Mouse (Mus musculus) MEL (cell line): ENCODE measurements around the gene Frat1. TPM values are rescaled to one million over a fixed set of nuclear protein-coding genes. Genes with fewer than 3 reads are reported as not detected.

Experiments
- DNase-seq: peaks from one replicate; pipeline ENCODE4 v3.0.0; 2011; ENCODE audit warnings: low read depth, low spot score
- H3K27ac ChIP-seq: 2 replicates; pipeline ENCODE4 v1.5.1; 2012; ENCODE audit warnings: low read depth, mild to moderate bottlenecking, control low read depth, low read length, moderate library complexity; ENCODE audit not compliant: control insufficient read depth
- H3K27me3 ChIP-seq, 2 experiments: fragments of 150-350 bp in 1 of 2; sonication (generic) in 1 of 2; 2 replicates each; pipeline ENCODE4 v1.6.1; 2012; ENCODE audit warnings: low read length in 2 of 2, mild to moderate bottlenecking in 2 of 2, improper control_type of control experiment in 1 of 2, moderate library complexity in 1 of 2; ENCODE audit not compliant: insufficient read depth in 2 of 2, control insufficient read depth in 1 of 2
- H3K36me3 ChIP-seq, 2 experiments: 2 replicates each; pipeline ENCODE4 v1.6.1; 2012 to 2014; ENCODE audit warnings: low read length in 2 of 2, improper control_type of control experiment in 1 of 2, inconsistent platforms in 1 of 2, mild to moderate bottlenecking in 1 of 2; ENCODE audit not compliant: insufficient read depth in 2 of 2, control insufficient read depth in 1 of 2
- H3K4me1 ChIP-seq, 2 experiments: fragments of 150-350 bp in 1 of 2; sonication (generic) in 1 of 2; 2 replicates each; pipeline ENCODE4 v1.6.1; 2012; ENCODE audit warnings: low read length in 2 of 2, improper control_type of control experiment in 1 of 2, mild to moderate bottlenecking in 1 of 2; ENCODE audit not compliant: insufficient read depth in 2 of 2, control insufficient read depth in 1 of 2
- H3K4me3 ChIP-seq, 2 experiments: fragments of 150-350 bp in 1 of 2; sonication (generic) in 1 of 2; 2 replicates each; pipeline ENCODE4 v1.5.1; 2012; ENCODE audit warnings: low read depth in 2 of 2, low read length in 2 of 2, mild to moderate bottlenecking in 2 of 2, moderate library complexity in 2 of 2, control low read depth in 1 of 2, improper control_type of control experiment in 1 of 2; ENCODE audit not compliant: control insufficient read depth in 1 of 2, insufficient read depth in 1 of 2
- H3K79me2 ChIP-seq: 2 replicates; pipeline ENCODE4 v1.6.1; 2012; ENCODE audit warnings: mild to moderate bottlenecking, low read length, moderate library complexity; ENCODE audit not compliant: control insufficient read depth, poor library complexity, insufficient read depth
- H3K9ac ChIP-seq: 2 replicates; pipeline ENCODE4 v1.6.1; 2012; ENCODE audit warnings: low read depth, mild to moderate bottlenecking, control low read depth, low read length, moderate library complexity; ENCODE audit not compliant: control insufficient read depth, poor library complexity, severe bottlenecking
- H3K9me3 ChIP-seq: fragments of 150-350 bp; sonication (generic); replicated peaks from 2 replicates; pipeline ENCODE4 v1.6.1; 2012; ENCODE audit warnings: mild to moderate bottlenecking, low read length, improper control_type of control experiment, moderate library complexity; ENCODE audit not compliant: insufficient read depth
- CHD1 ChIP-seq: IDR thresholded peaks from 2 replicates; pipeline ENCODE4 v1.6.1; 2012; ENCODE audit warnings: low read depth, mild to moderate bottlenecking, inconsistent platforms, low read length, improper control_type of control experiment
- CHD2 ChIP-seq: IDR thresholded peaks from 2 replicates; pipeline ENCODE4 v1.6.1; 2011; ENCODE audit warnings: low read length, improper control_type of control experiment
- EP300 ChIP-seq, 2 experiments: IDR thresholded peaks; 2 replicates each; pipeline ENCODE4 v1.6.1; 2011; ENCODE audit warnings: improper control_type of control experiment in 2 of 2, low read length in 2 of 2, low read depth in 1 of 2, mild to moderate bottlenecking in 1 of 2
- JUND ChIP-seq: IDR thresholded peaks from 2 replicates; pipeline ENCODE4 v1.6.1; 2011; ENCODE audit warnings: low read depth, mild to moderate bottlenecking, improper control_type of control experiment, low read length
- KAT2A ChIP-seq: conservative IDR thresholded peaks from 2 replicates; pipeline ENCODE4 v1.6.1; 2012; ENCODE audit warnings: low read depth, low read length, improper control_type of control experiment, inconsistent platforms
- MAFK ChIP-seq: IDR thresholded peaks from 2 replicates; pipeline ENCODE4 v1.6.1; 2011; ENCODE audit warnings: low read depth, mild to moderate bottlenecking, low read length, improper control_type of control experiment, borderline replicate concordance
- MAX ChIP-seq: IDR thresholded peaks from 2 replicates; pipeline ENCODE4 v1.6.1; 2011; ENCODE audit warnings: low read length, improper control_type of control experiment
- MAZ ChIP-seq: IDR thresholded peaks from 2 replicates; pipeline ENCODE4 v1.6.1; 2012; ENCODE audit warnings: low read depth, mild to moderate bottlenecking, inconsistent platforms, low read length, improper control_type of control experiment
- MXI1 ChIP-seq: IDR thresholded peaks from 2 replicates; pipeline ENCODE4 v1.6.1; 2011; ENCODE audit warnings: mild to moderate bottlenecking, low read depth, low read length, improper control_type of control experiment
- MYC ChIP-seq: IDR thresholded peaks from 2 replicates; pipeline ENCODE4 v1.6.1; 2011; ENCODE audit warnings: low read depth, mild to moderate bottlenecking, low read length, improper control_type of control experiment, moderate library complexity
- NELFE ChIP-seq: IDR thresholded peaks from 2 replicates; pipeline ENCODE4 v1.6.1; 2011; ENCODE audit warnings: low read depth, low read length, improper control_type of control experiment
- NRF1 ChIP-seq: IDR thresholded peaks from 2 replicates; pipeline ENCODE4 v1.6.1; 2014; ENCODE audit warnings: low read depth, mild to moderate bottlenecking, inconsistent platforms, low read length, improper control_type of control experiment, moderate library complexity; ENCODE audit not compliant: poor library complexity, insufficient read depth, severe bottlenecking
- POLR2AphosphoS2 ChIP-seq: IDR thresholded peaks from 2 replicates; pipeline ENCODE4 v1.6.1; 2011; ENCODE audit warnings: low read length, improper control_type of control experiment
- POLR2AphosphoS5 ChIP-seq: IDR thresholded peaks from 2 replicates; pipeline ENCODE4 v1.6.1; 2012; ENCODE audit warnings: low read depth, borderline replicate concordance, mild to moderate bottlenecking, inconsistent platforms, low read length, moderate library complexity, mixed read lengths
- RAD21 ChIP-seq: IDR thresholded peaks from 2 replicates; pipeline ENCODE4 v1.6.1; 2011; ENCODE audit warnings: mild to moderate bottlenecking, low read depth, low read length, improper control_type of control experiment
- SIN3A ChIP-seq: IDR thresholded peaks from 2 replicates; pipeline ENCODE4 v1.6.1; 2012; ENCODE audit warnings: low read length, improper control_type of control experiment, inconsistent platforms
- TAL1 ChIP-seq: IDR thresholded peaks from 2 replicates; pipeline ENCODE4 v1.6.1; 2012; ENCODE audit warnings: mild to moderate bottlenecking, inconsistent platforms, low read length, moderate library complexity, mixed read lengths
- TBP ChIP-seq: IDR thresholded peaks from 2 replicates; pipeline ENCODE4 v1.8.0; 2011; ENCODE audit warnings: low read depth, low read length, improper control_type of control experiment
- TCF12 ChIP-seq: IDR thresholded peaks from 2 replicates; pipeline ENCODE4 v1.6.1; 2014; ENCODE audit warnings: low read depth, mild to moderate bottlenecking, inconsistent platforms, low read length, improper control_type of control experiment, moderate library complexity
- UBTF ChIP-seq: IDR thresholded peaks from 2 replicates; pipeline ENCODE4 v1.6.1; 2012; ENCODE audit warnings: low read depth, mild to moderate bottlenecking, inconsistent platforms, low read length, improper control_type of control experiment, moderate library complexity, borderline replicate concordance; ENCODE audit not compliant: insufficient read depth
- USF1 ChIP-seq: IDR thresholded peaks from 2 replicates; pipeline ENCODE4 v1.6.1; 2014; ENCODE audit warnings: low read depth, mild to moderate bottlenecking, inconsistent platforms, low read length, improper control_type of control experiment, moderate library complexity
- USF2 ChIP-seq, 2 experiments: IDR thresholded peaks; 2 replicates each; pipeline ENCODE4 v1.6.1; 2011 to 2012; ENCODE audit warnings: improper control_type of control experiment in 2 of 2, low read length in 2 of 2, borderline replicate concordance in 1 of 2, inconsistent platforms in 1 of 2, low read depth in 1 of 2, mild to moderate bottlenecking in 1 of 2; ENCODE audit not compliant: insufficient read depth in 1 of 2
- ZMIZ1 ChIP-seq: IDR thresholded peaks from 2 replicates; pipeline ENCODE4 v1.6.1; 2012; ENCODE audit warnings: low read depth, mild to moderate bottlenecking, inconsistent platforms, low read length, improper control_type of control experiment, moderate library complexity
- polyA plus RNA-seq, 2 experiments: library from polyadenylated mRNA; stranded (reverse) in 1 of 2; unstranded in 1 of 2; fragments of >175 nt in 1 of 2; fragments of >200 nt in 1 of 2; gene quantifications; 2 replicates each; pipeline versions ENCODE4 v1.2.1 to v1.2.4; 2012; ENCODE audit warnings: low replicate concordance in 2 of 2, low read depth in 1 of 2; ENCODE audit not compliant: insufficient read length in 2 of 2, insufficient read depth in 1 of 2, missing spikeins in 1 of 2
- total RNA-seq: library from RNA; depleted of rRNA; stranded (reverse); fragments of 300-350 nt; gene quantifications from 2 replicates; pipeline ENCODE4 v1.2.3, GENCODE M21; 2012

The Frat1 gene
- total and polyA plus RNA-seq, 3 experiments: 31.5 to 36.0 TPM; not detected in 1

- H3K4me1 ChIP-seq: peaks cover 7 to 22% of the 10 kb centered on the region in 2 experiments
- no peak for TF ChIP-seq NRF1
- no peak for TF ChIP-seq NELFE
- no peak for TF ChIP-seq KAT2A
- no peak for TF ChIP-seq MAZ
- no peak for TF ChIP-seq TAL1
- TF ChIP-seq MAX: no peak
- TF ChIP-seq RAD21: no peak
- TF ChIP-seq CHD2: no peak
- no peak for TF ChIP-seq EP300 (IDR thresholded peaks at IDR 0.05; ENCODE audit: low read depth in 1 of 2, low read length in 2 of 2)
- TF ChIP-seq JUND: no peak
- TF ChIP-seq ZMIZ1: no peak
- TF ChIP-seq POLR2AphosphoS5: no peak
- no peak for TF ChIP-seq CHD1
- TF ChIP-seq POLR2AphosphoS2: no peak
- TF ChIP-seq USF1: no peak
- TF ChIP-seq USF2 (IDR thresholded peaks at IDR 0.05; ENCODE audit: borderline replicate concordance in 1 of 2, insufficient read depth in 1 of 2, low read depth in 1 of 2, low read length in 2 of 2): no peak
- no peak for TF ChIP-seq TCF12
- TF ChIP-seq SIN3A: no peak
- TF ChIP-seq TBP: no peak
- no peaks in the 10 kb centered on the region for H3K9me3 ChIP-seq
- H3K9ac ChIP-seq: no peak overlapping the region
- peaks cover 0 to 10% of the 10 kb centered on the region in 2 experiments; a peak in 2 of 4 replicates for H3K36me3 ChIP-seq
- H3K4me3 ChIP-seq: no peak overlapping the region
- no peak for DNase-seq
- no peaks in the 10 kb centered on the region for H3K79me2 ChIP-seq
- no peaks in the 10 kb centered on the region for H3K27me3 ChIP-seq
- no peak overlapping the region for H3K27ac ChIP-seq
Observed at GRCm38 (mm10) chr19:41816410-41816809, 13.4 kb upstream of the Frat1 start.

GRCm38 (mm10) chr19:41816915-41817314 is 12.9 kb upstream of the Frat1 start:
- TF ChIP-seq TCF12 (no peak), USF2 (IDR thresholded peaks at IDR 0.05; ENCODE audit: borderline replicate concordance in 1 of 2, insufficient read depth in 1 of 2, low read depth in 1 of 2, low read length in 2 of 2) (no peak), MAFK (no peak), MAZ (no peak), NRF1 (no peak), UBTF (no peak), MYC (no peak), MXI1 (no peak)
- Histone ChIP-seq H3K79me2 (no peaks in the 10 kb centered on the region), H3K4me1 (peaks cover 7 to 22% of the 10 kb centered on the region in 2 experiments), H3K9me3 (no peaks in the 10 kb centered on the region), H3K9ac (no peak overlapping the region), H3K36me3 (peaks cover 0 to 10% of the 10 kb centered on the region in 2 experiments; a peak in 2 of 4 replicates), H3K27me3 (no peaks in the 10 kb centered on the region), H3K27ac (no peak overlapping the region), H3K4me3 (no peak overlapping the region)
- DNase-seq: no peak
